ENCODE assay signal across 17 mouse cellular contexts in the genomic region with DNA sequence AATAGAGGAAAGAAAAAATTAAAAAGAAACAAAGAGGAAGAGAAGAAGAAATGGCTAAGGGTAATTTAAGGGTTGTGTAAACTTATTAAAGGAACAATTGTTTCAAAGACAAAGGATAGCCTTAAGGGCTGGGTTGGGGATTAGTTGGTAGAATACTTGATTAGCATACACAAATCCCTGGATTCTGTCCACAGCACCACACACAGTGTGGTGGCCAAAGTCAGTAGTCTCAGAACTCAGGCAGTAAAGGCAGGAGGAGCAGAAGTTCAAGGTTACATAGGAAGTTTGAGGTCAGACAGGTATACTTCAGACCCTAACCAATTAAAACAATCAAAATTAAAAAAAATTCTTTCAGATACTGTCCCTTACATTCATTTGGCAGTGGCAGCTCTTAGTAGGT.
DNase-seq lines count a peak whose midpoint lies in the region; ATAC-seq and TF ChIP-seq lines count a peak whose summit lies in the region.
"Had no signal": no experiment of that assay in that cellular context is flagged by ENCODE, and none has a peak within 500 bp of the region (broad histone marks: within the 10 kb centered on the region; RNA-seq: fewer than 3 reads in every experiment).

No protein-coding gene starts in this region.

- H3K9ac ChIP-seq in midbrain, embryonic 12.5 days (replicated peaks), result no peak overlapping the region
- H3K9ac ChIP-seq in midbrain, embryonic 14.5 days (replicated peaks; ENCODE audit: low read length), result no peak overlapping the region
- no peak overlapping the region for H3K9ac ChIP-seq in stomach, postnatal 0 days (ENCODE audit: low read length)
- H3K9ac ChIP-seq: heart, embryonic 15.5 days; hindbrain, embryonic 14.5 days; intestine, embryonic 15.5 days had no signal

- H3K9me3 ChIP-seq in midbrain, embryonic 12.5 days, result no peaks in the 10 kb centered on the region
- H3K9me3 ChIP-seq in midbrain, embryonic 14.5 days (ENCODE audit: control insufficient read depth, low read length), result no peaks in the 10 kb centered on the region
- no peaks in the 10 kb centered on the region for H3K9me3 ChIP-seq in stomach, postnatal 0 days (ENCODE audit: control insufficient read depth, low read length)
- H3K9me3 ChIP-seq: embryonic facial prominence, embryonic 10.5 days; forebrain, embryonic 10.5 days; G1E; heart, embryonic 15.5 days; hindbrain, embryonic 10.5 days; intestine, embryonic 15.5 days had no signal

- peak overlapping the region; percentile 71 for H3K27ac ChIP-seq in layer of hippocampus, adult 2 months
- H3K27ac ChIP-seq in midbrain, embryonic 12.5 days (replicated peaks), result no peak overlapping the region
- no peak overlapping the region for H3K27ac ChIP-seq in midbrain, embryonic 14.5 days (replicated peaks; ENCODE audit: low read depth, low read length)
- H3K27ac ChIP-seq in stomach, postnatal 0 days (replicated peaks), result no peak overlapping the region
- H3K27ac ChIP-seq: embryonic facial prominence, embryonic 10.5 days; hindbrain, embryonic 14.5 days; intestine, embryonic 15.5 days had no signal

- no peak for TF ChIP-seq CTCF in layer of hippocampus, adult 2 months (conservative IDR thresholded peaks at IDR 0.05)
- no peak for TF ChIP-seq CTCF in stomach, postnatal 0 days (IDR thresholded peaks at IDR 0.05; ENCODE audit: low read depth)

- H3K36me3 ChIP-seq in midbrain, embryonic 12.5 days, result no peaks in the 10 kb centered on the region
- H3K36me3 ChIP-seq in midbrain, embryonic 14.5 days (ENCODE audit: control insufficient read depth, insufficient read depth, low read length), result no peaks in the 10 kb centered on the region
- no peaks in the 10 kb centered on the region for H3K36me3 ChIP-seq in stomach, postnatal 0 days (ENCODE audit: control insufficient read depth, insufficient read depth, low read length)
- H3K36me3 ChIP-seq: embryonic facial prominence, embryonic 10.5 days; forebrain, embryonic 10.5 days; G1E; heart, embryonic 15.5 days; hindbrain, embryonic 10.5 days; intestine, embryonic 15.5 days had no signal

- no peak overlapping the region for H3K4me2 ChIP-seq in midbrain, embryonic 12.5 days (replicated peaks)
- H3K4me2 ChIP-seq in midbrain, embryonic 14.5 days (ENCODE audit: low read length), result no peak overlapping the region
- H3K4me2 ChIP-seq in stomach, postnatal 0 days (replicated peaks; ENCODE audit: low read depth), result no peak overlapping the region
- H3K4me2 ChIP-seq: heart, embryonic 15.5 days; hindbrain, embryonic 14.5 days; intestine, embryonic 15.5 days had no signal

- no peaks in the 10 kb centered on the region for H3K27me3 ChIP-seq in midbrain, embryonic 12.5 days
- H3K27me3 ChIP-seq in midbrain, embryonic 14.5 days (ENCODE audit: control insufficient read depth, insufficient read depth, low read length), result no peaks in the 10 kb centered on the region
- H3K27me3 ChIP-seq in stomach, postnatal 0 days (ENCODE audit: control insufficient read depth, insufficient read depth, low read length), result no peaks in the 10 kb centered on the region
- H3K27me3 ChIP-seq: heart, embryonic 15.5 days; intestine, embryonic 15.5 days had no signal

- H3K4me3 ChIP-seq in layer of hippocampus, adult 2 months, result no peak overlapping the region
- H3K4me3 ChIP-seq in midbrain, embryonic 12.5 days, result no peak overlapping the region
- H3K4me3 ChIP-seq in midbrain, embryonic 14.5 days (replicated peaks; ENCODE audit: low read depth, low read length), result no peak overlapping the region
- no peak overlapping the region for H3K4me3 ChIP-seq in stomach, postnatal 0 days (ENCODE audit: low read depth, low read length)
- H3K4me3 ChIP-seq: embryonic facial prominence, embryonic 10.5 days; erythroblast, embryonic 14.5 days; forebrain, embryonic 10.5 days; heart, embryonic 15.5 days; hindbrain, embryonic 10.5 days; intestine, embryonic 15.5 days had no signal

- peak; percentile 55 for DNase-seq in heart, adult 11 months
- no peak for DNase-seq in heart, adult 8-10 months (ENCODE audit: low spot score)
- no peak for DNase-seq in layer of hippocampus, adult 2 months (ENCODE audit: low spot score in 2 of 2)
- DNase-seq in layer of hippocampus, adult 11-12 months (ENCODE audit: low spot score), result no peak
- no peak for DNase-seq in midbrain, embryonic 14.5 days
- DNase-seq in stomach, postnatal 0 days (ENCODE audit: low spot score), result no peak
- DNase-seq: adrenal gland, adult 8-10 months; cerebellum, adult 2 months had no signal

- no peak for TF ChIP-seq EP300 in stomach, postnatal 0 days (optimal IDR thresholded peaks at IDR 0.05)

- peaks cover 12% of the 10 kb centered on the region for H3K4me1 ChIP-seq in midbrain, embryonic 12.5 days
- H3K4me1 ChIP-seq in midbrain, embryonic 14.5 days (ENCODE audit: control insufficient read depth, insufficient read depth, low read length), result peaks cover 4% of the 10 kb centered on the region; the same call in 1 of the 2 replicates
- H3K4me1 ChIP-seq in stomach, postnatal 0 days (replicated peaks; ENCODE audit: control insufficient read depth, insufficient read depth), result peaks cover 6% of the 10 kb centered on the region; the same call in 1 of the 2 replicates

- 0 out of 2 replicates have a peak, but pooled peaks have one; percentile 44 for ATAC-seq in midbrain, embryonic 12.5 days (ENCODE audit: low FRiP score, low read depth)
- no peak for ATAC-seq in midbrain, embryonic 14.5 days (ENCODE audit: low FRiP score, low TSS enrichment)
- ATAC-seq in stomach, postnatal 0 days (ENCODE audit: low FRiP score, low TSS enrichment), result no peak
- ATAC-seq: intestine, embryonic 15.5 days had no signal
